Mouse (Mus musculus): ENCODE measurements around the gene Alkbh1.
A peak's percentile ranks its signal among the peaks of the same experiment; 100 is the strongest.
"Not testable (repeated sequence)": the region's sequence is repeated elsewhere in the genome, so short reads cannot be mapped to it uniquely, and the experiment has no call there.

The Alkbh1 gene

GRCm38 (mm10) chr12:87443700-87444122 is at the start of gene Alkbh1, which contains the start of gene Slirp:
Gene Alkbh1, minus strand, starts transcription at chr12:87444017.
Gene Slirp, plus strand, starts transcription at chr12:87443896.
- Histone ChIP-seq H3K36me3 (ENCODE audit: control insufficient read depth, insufficient read depth, low read length, poor library complexity, severe bottlenecking) (peaks cover 6% of the 10 kb centered on the region; the same call in 1 of the 2 replicates), H3K27me3 (ENCODE audit: control insufficient read depth, insufficient read depth, low read length, poor library complexity, severe bottlenecking) (no peaks in the 10 kb centered on the region)
- DNase-seq (ENCODE audit: low read depth, low spot score) = peak; percentile 92

DNA sequence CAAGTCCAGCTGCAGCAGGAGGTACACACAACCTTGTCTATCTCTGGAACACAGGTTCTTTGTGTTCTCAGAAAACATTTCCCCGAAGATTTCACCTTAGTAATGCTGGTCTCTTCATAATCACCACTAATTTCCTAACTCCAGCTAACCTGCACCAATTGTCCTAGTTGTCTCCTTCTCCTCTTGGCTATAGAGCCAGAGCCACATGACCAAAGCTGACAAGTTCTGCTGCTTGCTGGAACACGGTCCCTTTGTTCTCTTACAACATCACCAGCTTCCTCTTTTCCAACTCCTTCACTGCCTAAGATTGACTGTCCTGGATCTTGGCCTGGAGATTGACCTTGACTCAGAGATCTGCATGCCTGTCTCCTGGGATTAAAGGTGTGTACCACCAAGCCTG is 44.9 kb upstream of the Alkbh1 start:
- not testable (repeated sequence) for DNase-seq (ENCODE audit: low read depth, low spot score); H3K27me3 ChIP-seq (ENCODE audit: control insufficient read depth, insufficient read depth, low read length, poor library complexity, severe bottlenecking); H3K36me3 ChIP-seq (ENCODE audit: control insufficient read depth, insufficient read depth, low read length, poor library complexity, severe bottlenecking)

- not testable (repeated sequence) for H3K27me3 ChIP-seq (ENCODE audit: control insufficient read depth, insufficient read depth, low read length, poor library complexity, severe bottlenecking); DNase-seq (ENCODE audit: low read depth, low spot score); H3K36me3 ChIP-seq (ENCODE audit: control insufficient read depth, insufficient read depth, low read length, poor library complexity, severe bottlenecking)
Observed at GRCm38 (mm10) chr12:87482482-87482881, 38.7 kb upstream of the Alkbh1 start.

DNA sequence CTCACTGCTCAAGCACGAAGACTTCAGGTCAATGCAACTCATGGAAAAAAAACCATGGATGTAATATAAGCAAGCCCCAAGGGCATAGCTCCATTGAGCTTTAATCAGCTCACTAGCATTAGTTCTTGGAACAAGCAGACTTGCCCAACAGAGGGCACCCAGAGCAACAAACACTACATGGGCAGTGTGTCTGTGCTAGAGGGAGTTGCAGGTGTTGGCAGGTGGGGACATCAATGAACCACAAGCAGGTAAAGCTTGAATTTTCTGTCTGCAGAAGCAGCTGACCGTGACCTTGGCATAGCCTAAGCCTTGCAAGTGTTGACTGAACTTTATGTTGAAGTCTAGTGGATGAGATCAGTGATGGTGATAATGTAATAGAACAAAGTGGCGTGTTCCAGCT is 30.9 kb upstream of the Alkbh1 start:
- H3K36me3 ChIP-seq (ENCODE audit: control insufficient read depth, insufficient read depth, low read length, poor library complexity, severe bottlenecking) = no peaks in the 10 kb centered on the region
- no peaks in the 10 kb centered on the region for H3K27me3 ChIP-seq (ENCODE audit: control insufficient read depth, insufficient read depth, low read length, poor library complexity, severe bottlenecking)
- DNase-seq (ENCODE audit: low read depth, low spot score) = no peak

- DNase-seq (ENCODE audit: low read depth, low spot score) = peak; percentile 97
- no peaks in the 10 kb centered on the region for H3K27me3 ChIP-seq (ENCODE audit: control insufficient read depth, insufficient read depth, low read length, poor library complexity, severe bottlenecking)
- H3K36me3 ChIP-seq (ENCODE audit: control insufficient read depth, insufficient read depth, low read length, poor library complexity, severe bottlenecking) = 0 out of 2 replicates have a peak, but pooled peaks cover 2% of the 10 kb centered on the region
Observed at GRCm38 (mm10) chr12:87471964-87472786, 28.4 kb upstream of the Alkbh1 start, which contains the start of gene Snw1. Gene Snw1, minus strand, starts transcription at chr12:87472274.

GRCm38 (mm10) chr12:87471421-87471963 is 27.7 kb upstream of the Alkbh1 start:
- Histone ChIP-seq H3K36me3 (ENCODE audit: control insufficient read depth, insufficient read depth, low read length, poor library complexity, severe bottlenecking) (peaks cover 4% of the 10 kb centered on the region; the same call in 1 of the 2 replicates), H3K27me3 (ENCODE audit: control insufficient read depth, insufficient read depth, low read length, poor library complexity, severe bottlenecking) (no peaks in the 10 kb centered on the region)
- no peak for DNase-seq (ENCODE audit: low read depth, low spot score)

GRCm38 (mm10) chr12:87470263-87471136 is 26.7 kb upstream of the Alkbh1 start:
- peaks cover 9% of the 10 kb centered on the region; the same call in 1 of the 2 replicates for H3K36me3 ChIP-seq (ENCODE audit: control insufficient read depth, insufficient read depth, low read length, poor library complexity, severe bottlenecking)
- H3K27me3 ChIP-seq (ENCODE audit: control insufficient read depth, insufficient read depth, low read length, poor library complexity, severe bottlenecking) = no peaks in the 10 kb centered on the region
- DNase-seq (ENCODE audit: low read depth, low spot score) = no peak

DNA sequence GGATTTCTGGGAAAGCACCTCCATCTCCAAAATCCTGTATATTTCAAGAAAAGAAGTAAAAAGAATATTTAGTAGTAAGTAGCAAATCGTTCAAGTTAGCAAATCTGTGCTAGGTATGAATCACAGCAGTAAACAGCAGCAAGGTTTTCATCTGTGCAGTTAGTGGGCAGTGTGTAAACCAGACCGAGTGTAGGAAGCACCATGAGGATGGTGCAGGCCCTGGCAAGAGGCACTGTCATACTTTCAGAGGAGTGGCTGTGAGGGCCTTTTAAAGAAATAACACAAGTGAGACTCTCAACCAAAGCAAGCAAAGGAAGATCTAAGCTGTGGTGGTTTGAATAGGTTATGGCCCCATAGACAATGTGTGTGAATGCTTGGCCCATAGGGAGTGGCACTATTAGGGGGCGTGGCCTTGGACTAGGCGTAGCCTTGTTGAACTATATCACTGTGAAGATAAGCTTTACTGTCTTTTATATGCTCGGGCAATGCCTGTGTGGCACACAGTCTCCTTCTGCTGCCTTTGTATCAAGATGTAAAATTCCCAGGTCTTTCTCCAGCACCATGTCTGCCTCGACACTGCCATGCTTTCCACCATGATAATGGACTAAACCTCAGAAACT is 21.0 kb upstream of the Alkbh1 start:
- H3K27me3 ChIP-seq (ENCODE audit: control insufficient read depth, insufficient read depth, low read length, poor library complexity, severe bottlenecking) = no peaks in the 10 kb centered on the region
- peaks cover 31% of the 10 kb centered on the region for H3K36me3 ChIP-seq (ENCODE audit: control insufficient read depth, insufficient read depth, low read length, poor library complexity, severe bottlenecking)
- no peak for DNase-seq (ENCODE audit: low read depth, low spot score)

DNA sequence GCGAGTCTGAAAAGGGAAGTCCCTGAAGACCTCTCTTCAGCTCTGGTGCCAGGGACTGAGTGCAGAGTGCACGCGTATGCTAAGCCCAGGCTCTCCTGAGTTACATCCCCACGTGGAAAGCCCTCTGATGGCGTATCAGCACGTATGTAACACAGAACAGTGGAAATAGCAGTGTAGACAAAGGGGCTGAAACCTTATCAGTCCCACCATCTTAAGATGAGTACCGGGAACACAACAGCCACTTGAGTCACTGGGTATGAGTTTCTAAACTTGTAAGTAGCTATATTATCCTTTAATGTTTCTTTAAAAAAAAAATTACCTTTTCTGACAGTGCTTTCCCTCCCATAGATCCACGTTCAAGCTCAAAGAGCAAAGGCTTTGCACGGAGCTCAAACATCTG is 5.6 kb upstream of the Alkbh1 start:
- peaks cover 13% of the 10 kb centered on the region; the same call in 1 of the 2 replicates for H3K36me3 ChIP-seq (ENCODE audit: control insufficient read depth, insufficient read depth, low read length, poor library complexity, severe bottlenecking)
- H3K27me3 ChIP-seq (ENCODE audit: control insufficient read depth, insufficient read depth, low read length, poor library complexity, severe bottlenecking) = no peaks in the 10 kb centered on the region
- no peak for DNase-seq (ENCODE audit: low read depth, low spot score)

DNA sequence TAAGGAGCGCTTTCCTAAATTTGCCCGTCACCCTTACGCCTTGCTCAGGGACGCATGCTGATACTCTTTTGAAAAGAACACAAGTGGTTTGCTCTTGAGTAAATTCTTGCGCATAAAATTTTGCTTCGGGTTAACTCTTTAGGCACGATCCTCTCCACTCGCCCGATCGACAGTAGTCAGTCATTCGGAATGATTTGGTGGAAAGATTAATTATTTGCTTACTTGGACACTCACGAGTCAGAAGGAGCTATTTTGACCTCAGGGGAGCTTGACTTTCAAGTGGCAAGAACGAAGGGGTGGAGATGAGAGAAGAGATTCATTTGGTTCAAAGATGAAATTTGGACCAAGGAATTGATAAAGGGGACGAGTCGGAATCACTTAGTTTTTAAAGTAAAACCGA is 394 bp upstream of the Alkbh1 start:
- Histone ChIP-seq H3K27me3 (ENCODE audit: control insufficient read depth, insufficient read depth, low read length, poor library complexity, severe bottlenecking) (no peaks in the 10 kb centered on the region), H3K36me3 (ENCODE audit: control insufficient read depth, insufficient read depth, low read length, poor library complexity, severe bottlenecking) (peaks cover 6% of the 10 kb centered on the region; the same call in 1 of the 2 replicates)
- DNase-seq (ENCODE audit: low read depth, low spot score) = no peak

DNA sequence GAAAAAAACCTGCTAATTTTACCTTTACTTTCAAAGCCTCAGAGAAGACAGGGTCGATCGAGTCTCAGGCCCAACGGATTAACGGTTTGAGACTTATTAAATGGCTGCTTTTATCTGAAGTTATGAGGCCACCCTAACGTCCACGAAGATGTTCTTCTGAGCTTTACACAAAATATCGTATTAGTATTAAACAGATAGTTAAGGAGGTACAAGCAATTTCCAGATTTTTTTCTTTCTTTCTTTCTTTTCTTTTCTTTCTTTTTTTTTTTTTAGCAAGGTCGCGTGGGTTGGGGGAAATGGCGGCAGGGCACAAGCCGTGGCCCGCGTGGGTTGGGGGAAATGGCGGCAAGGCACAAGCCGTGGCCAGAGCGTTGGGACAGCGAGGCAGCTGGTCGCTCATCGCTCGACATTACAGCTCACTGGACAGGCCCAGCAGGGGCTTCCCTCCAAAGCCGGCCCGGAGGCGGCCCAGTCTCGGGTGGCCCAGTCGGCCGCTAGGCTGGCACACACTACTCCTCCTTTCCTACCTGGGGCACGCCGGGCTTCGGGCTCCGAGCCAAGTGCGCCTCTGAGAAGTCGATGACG is 610 bp downstream of the Alkbh1 start:
- Histone ChIP-seq H3K27me3 (ENCODE audit: control insufficient read depth, insufficient read depth, low read length, poor library complexity, severe bottlenecking) (no peaks in the 10 kb centered on the region), H3K36me3 (ENCODE audit: control insufficient read depth, insufficient read depth, low read length, poor library complexity, severe bottlenecking) (peaks cover 6% of the 10 kb centered on the region; the same call in 1 of the 2 replicates)
- DNase-seq (ENCODE audit: low read depth, low spot score) = no peak

- peak; percentile 25 for DNase-seq (ENCODE audit: low read depth, low spot score)
Observed at GRCm38 (mm10) chr12:87442177-87443114, 1.4 kb downstream of the Alkbh1 start.

GRCm38 (mm10) chr12:87428885-87429284 is 14.9 kb downstream of the Alkbh1 start:
- H3K36me3 ChIP-seq (ENCODE audit: control insufficient read depth, insufficient read depth, low read length, poor library complexity, severe bottlenecking) = peaks cover 18% of the 10 kb centered on the region
- DNase-seq (ENCODE audit: low read depth, low spot score) = no peak
- H3K27me3 ChIP-seq (ENCODE audit: control insufficient read depth, insufficient read depth, low read length, poor library complexity, severe bottlenecking) = no peaks in the 10 kb centered on the region

More at GRCm38 (mm10) chr12:87442177-87443114, 1.4 kb downstream of the Alkbh1 start:
- H3K36me3 ChIP-seq (ENCODE audit: control insufficient read depth, insufficient read depth, low read length, poor library complexity, severe bottlenecking) = peaks cover 7% of the 10 kb centered on the region; the same call in 1 of the 2 replicates
- no peaks in the 10 kb centered on the region for H3K27me3 ChIP-seq (ENCODE audit: control insufficient read depth, insufficient read depth, low read length, poor library complexity, severe bottlenecking)

Data from splenic B cell, adult 2 months (primary cell).